Mouse (Mus musculus) liver, postnatal 0 days (tissue): ENCODE data around the gene Slpi.

Experiments used
- CTCF ChIP-seq: sonication (generic); IDR thresholded peaks from 2 replicates; pipeline ENCODE4 v1.5.1; 2016; ENCODE audit warnings: antibody characterized with exemption, low read depth
- EP300 ChIP-seq: IDR thresholded peaks from 2 replicates; pipeline ENCODE4 v1.6.1; 2016; ENCODE audit warnings: antibody characterized with exemption, low read depth, mild to moderate bottlenecking

- TF ChIP-seq EP300 (no peak), CTCF (no peak)
These were observed 32.5 kb downstream of the Slpi start for GRCm38 (mm10) chr2:164356177-164356967.
